Mouse (Mus musculus) heart, adult 2 months (tissue): ENCODE results near the gene Ccr7.

ENCODE experiments used
- CTCF ChIP-seq: fragments of 200-600 bp; IDR thresholded peaks from 2 replicates; pipeline ENCODE4 v1.8.1; 2022; ENCODE audit warnings: antibody characterized with exemption, mild to moderate bottlenecking, moderate library complexity
- POLR2A ChIP-seq: fragments of 200-500 bp; IDR thresholded peaks from 2 replicates; pipeline ENCODE4 v1.6.1; 2011; ENCODE audit warnings: mild to moderate bottlenecking, low read depth, low read length, control low read depth; ENCODE audit not compliant: insufficient read depth

DNA sequence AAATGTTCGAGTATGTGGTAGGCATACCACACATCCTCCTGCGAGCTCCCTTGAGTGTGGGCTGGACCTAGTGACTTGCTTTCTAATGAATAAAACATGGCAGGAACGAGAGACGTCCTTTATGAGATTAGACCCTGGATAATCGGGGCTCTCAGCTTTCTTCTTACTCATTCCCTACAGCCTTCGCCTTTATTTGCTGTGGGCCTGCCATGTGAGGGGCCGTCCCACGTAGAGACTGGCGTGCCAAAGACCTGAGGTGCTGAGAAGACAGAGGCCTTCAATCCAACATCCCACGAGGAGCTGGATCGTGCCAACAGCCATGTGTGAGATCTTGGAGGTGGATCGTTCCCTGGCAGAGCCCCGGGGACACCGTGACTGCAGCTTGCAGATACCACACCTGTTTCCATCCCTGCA is 33.7 kb downstream of the Ccr7 start:
- TF ChIP-seq CTCF = no peak
- TF ChIP-seq POLR2A = no peak
